Mouse (Mus musculus) R1 (cell line): Measurements from ENCODE around the gene Mtfr2.

Experiments
- DNase-seq: peaks from one replicate; pipeline ENCODE4 v3.0.0-alpha.2; 2018; ENCODE audit warnings: low read depth, low spot score

The Mtfr2 gene

DNA sequence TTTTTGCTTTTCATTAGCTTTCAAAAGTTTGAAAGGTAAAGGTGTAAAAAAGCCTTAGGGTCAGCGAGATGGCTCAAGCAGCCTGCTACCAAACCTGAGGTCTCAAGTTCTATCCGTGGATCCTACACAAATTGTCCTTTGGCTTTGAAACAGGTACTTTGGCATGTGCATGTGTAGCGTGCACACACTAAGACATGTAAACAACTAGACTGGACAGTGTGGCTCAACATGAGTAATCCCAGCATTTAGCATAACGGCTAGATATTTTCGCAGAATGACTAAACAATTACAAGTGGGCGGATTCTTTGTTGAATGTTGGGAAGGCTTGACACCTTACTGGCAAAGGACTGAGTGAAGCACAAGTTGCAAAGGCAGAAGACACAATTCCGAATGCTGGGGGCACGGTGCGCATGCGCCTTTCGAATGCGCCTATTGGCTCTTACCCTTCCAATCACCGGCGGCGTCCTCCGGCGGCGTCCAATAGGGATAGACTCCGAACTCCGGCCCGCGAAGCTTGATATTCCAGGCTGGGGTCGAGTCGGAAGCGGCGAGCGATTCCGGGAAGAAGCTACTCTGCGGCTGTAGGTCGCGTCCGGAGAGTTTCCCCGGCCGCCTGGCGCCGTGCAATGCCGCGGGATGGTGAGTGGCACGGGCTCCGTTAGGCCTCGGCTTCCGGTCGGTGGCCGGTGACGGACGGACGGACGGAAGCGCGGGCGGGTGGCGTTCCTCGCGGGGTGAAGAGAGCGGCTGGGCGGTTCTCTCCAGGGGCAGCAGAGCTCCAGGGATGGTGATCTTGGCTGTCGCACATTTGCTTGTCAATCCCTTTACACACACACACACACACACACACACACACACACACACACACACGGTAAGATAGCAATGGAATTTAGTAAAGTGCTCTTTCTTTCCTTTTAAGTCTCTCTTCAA is at the start of gene Mtfr2:
Gene Mtfr2, plus strand, starts transcription at position 486 of the 930 bp plus-strand sequence.
- peak; percentile 97 for DNase-seq

GRCm38 (mm10) chr10:20298152-20298920 is 49.2 kb upstream of the Mtfr2 start:
- DNase-seq = peak; percentile 90

DNA sequence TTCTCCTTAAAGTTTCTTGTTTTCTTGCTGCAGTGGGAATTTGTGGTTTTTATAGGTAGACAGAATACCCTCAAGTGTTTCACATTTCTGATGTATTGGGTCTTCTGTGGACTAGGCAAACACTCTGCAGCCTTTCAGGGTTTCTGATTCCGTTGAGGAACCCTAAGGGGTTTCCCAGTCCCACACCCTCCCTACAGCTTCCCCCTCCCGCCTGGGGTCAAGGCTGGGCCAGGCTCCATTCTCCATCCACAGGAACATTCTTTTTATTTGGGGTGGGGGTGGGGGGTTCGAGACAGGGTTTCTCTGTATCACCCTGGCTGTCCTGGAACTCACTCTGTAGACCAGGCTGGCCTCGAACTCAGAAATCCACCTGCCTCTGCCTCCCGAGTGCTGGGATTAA is 48.5 kb upstream of the Mtfr2 start:
- peak; percentile 59 for DNase-seq

- DNase-seq = no peak
These were observed 36.4 kb upstream of the Mtfr2 start for GRCm38 (mm10) chr10:20310969-20311769.

DNA sequence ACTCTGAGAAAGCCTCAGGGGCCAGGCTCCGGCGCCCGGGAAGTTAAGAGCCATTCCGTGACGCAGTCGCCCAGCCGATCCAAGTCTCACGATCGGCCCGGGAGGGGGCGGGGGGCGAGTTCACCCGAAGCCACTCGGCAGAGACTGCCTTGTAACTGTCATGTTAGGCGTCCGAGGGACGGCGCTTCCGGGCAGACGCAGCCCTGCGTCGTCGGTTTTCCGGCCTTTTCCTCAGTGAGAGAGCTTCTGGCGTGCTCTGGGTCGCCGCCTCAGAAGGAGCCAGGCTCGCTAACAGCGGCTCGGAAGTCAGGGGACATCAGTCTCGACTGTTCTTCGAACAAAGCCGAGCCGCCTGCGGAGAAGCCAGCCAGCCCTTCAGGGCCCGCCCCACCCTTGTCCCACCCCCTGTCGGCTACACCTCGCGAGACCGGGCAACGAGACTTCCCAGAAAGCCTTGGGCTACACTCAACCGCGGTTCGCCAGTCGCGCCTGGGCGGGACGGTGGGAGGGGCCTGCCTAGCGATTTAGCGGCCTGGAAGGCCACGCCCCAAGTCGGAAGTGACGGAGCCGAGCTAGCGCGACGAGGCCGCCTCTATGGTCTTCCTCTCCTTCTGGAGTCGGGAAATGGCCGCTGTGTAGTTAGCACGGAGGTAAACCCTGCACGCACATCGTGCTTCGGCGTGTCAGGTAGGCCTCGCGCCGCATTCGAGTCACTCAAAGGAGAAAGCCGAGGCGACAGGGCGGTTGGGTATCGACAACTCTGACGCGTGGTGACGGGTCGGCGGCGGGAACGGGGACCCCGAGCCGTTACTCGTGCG is 35.4 kb upstream of the Mtfr2 start, which contains the start of gene Bclaf1:
Gene Bclaf1, plus strand, starts transcription at position 552 of the 818 bp plus-strand sequence.
- DNase-seq = peak; percentile 99

- peak; percentile 95 for DNase-seq
These were observed 34.8 kb upstream of the Mtfr2 start for GRCm38 (mm10) chr10:20312736-20313301.

- no peak for DNase-seq
These were observed 34.1 kb upstream of the Mtfr2 start for GRCm38 (mm10) chr10:20313447-20313846.

GRCm38 (mm10) chr10:20313941-20314340 is 33.6 kb upstream of the Mtfr2 start:
- no peak for DNase-seq

GRCm38 (mm10) chr10:20314797-20315196 is 32.8 kb upstream of the Mtfr2 start:
- peak; percentile 64 for DNase-seq

- no peak for DNase-seq
These were observed 30.1 kb upstream of the Mtfr2 start for GRCm38 (mm10) chr10:20317466-20317865.

DNA sequence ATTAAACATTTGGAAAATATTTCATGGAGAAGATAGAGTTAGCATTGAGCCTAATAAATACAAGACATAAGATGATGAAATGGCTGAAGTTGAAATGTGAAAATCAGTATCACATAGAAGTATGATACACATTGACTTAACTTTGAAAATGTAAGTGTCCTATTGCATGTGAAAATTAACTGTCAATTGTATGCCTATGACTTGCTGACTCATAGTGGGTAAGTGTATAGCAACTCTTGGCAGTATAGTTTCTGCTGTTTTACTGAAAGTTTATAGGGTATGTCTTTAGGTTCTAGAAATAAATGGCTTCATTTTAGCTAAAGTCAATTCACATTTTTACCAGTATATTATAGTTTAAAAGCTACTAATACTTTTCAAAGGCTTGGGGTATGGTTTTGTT is 21.3 kb upstream of the Mtfr2 start:
- DNase-seq = no peak

DNA sequence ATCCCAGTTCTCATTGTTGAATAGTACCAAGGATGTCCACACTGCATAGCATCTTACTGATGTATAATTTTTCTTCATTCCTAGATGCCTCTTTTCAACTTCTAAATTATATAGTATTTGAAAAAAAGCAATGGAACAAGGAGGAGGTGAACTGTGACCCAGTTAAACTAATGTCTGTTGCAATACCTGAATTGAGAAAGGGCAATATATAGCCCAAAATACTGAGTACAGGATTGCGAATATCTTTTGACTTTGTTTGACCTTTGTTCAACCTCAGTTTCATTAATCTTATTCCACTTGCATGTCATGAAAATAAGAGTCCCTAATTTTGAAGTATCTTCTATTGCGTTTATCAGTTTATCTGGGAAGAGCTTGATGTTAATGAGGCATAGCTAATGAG is 16.3 kb upstream of the Mtfr2 start:
- DNase-seq = no peak

GRCm38 (mm10) chr10:20337872-20338271 is 9.7 kb upstream of the Mtfr2 start:
- DNase-seq = peak; percentile 54

GRCm38 (mm10) chr10:20345736-20346135 is 1.8 kb upstream of the Mtfr2 start:
- DNase-seq = no peak

GRCm38 (mm10) chr10:20348894-20349293 is 1.3 kb downstream of the Mtfr2 start:
- DNase-seq = no peak

- peak; percentile 55 for DNase-seq
These were observed 14.2 kb downstream of the Mtfr2 start for GRCm38 (mm10) chr10:20361542-20362449.

- DNase-seq = no peak
These were observed 15.0 kb downstream of the Mtfr2 start for GRCm38 (mm10) chr10:20362450-20363118.

DNA sequence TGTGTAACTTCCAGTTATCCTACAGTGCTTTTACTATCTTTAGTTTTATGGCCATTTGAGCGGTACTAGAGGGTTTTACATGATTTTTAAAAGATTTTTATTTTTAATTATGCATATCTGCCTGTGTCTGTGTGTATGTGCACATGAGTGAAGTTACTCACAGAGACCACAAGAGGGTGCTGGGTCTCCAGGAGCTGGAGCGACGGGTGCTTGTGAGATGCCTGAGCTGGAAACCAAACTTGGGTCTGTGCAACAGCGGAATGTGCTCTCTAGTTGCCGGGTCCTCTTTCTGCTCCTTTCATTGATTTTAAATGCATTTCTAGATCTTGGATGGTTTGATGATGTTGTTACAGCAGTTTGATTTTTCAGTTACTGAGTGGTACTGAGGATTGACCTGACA is 24.5 kb downstream of the Mtfr2 start:
- DNase-seq = peak; percentile 71

DNA sequence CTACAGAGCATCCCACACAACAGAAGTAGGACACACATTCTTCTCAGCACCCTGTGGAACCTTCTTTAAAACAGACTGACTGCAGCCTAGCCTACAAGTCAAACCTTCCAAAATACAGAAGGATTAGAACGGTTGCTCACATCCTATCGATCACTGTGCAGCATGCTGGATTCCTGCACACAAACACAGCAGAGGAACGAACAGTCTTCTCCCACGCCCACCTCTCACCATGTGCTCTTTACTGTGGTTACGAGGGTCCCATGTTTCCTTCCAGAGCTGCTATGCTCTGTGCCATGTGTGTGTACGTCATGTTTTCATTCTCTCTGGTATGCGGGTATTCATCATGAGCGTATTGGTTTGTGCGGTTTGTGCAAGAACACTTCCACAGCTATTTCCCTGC is 30.1 kb downstream of the Mtfr2 start:
- no peak for DNase-seq
